Mouse (Mus musculus) embryonic fibroblast, embryonic 13.5 days (primary cell): ENCODE measurements around the gene Cd93.

Experiments used
- CTCF ChIP-seq: IDR thresholded peaks from 2 replicates; pipeline ENCODE4 v1.5.1; 2011; ENCODE audit warnings: mild to moderate bottlenecking, control low read depth, low read length, moderate library complexity, borderline replicate concordance; ENCODE audit not compliant: insufficient read depth
- POLR2A ChIP-seq: IDR thresholded peaks from 2 replicates; pipeline ENCODE4 v1.6.1; 2011; ENCODE audit warnings: low read depth, mild to moderate bottlenecking, control low read depth, low read length, moderate library complexity

GRCm38 (mm10) chr2:148443249-148443958 lies at the start of gene Cd93:
- no peak for TF ChIP-seq CTCF
- no peak for TF ChIP-seq POLR2A
